Mouse (Mus musculus) naive thymus-derived CD4-positive, alpha-beta T cell, adult 2 months (primary cell): ENCODE results near the gene Slc39a13.

Experiments
- DNase-seq: peaks from one replicate; pipeline ENCODE4 v3.0.0-alpha.2; 2011; ENCODE audit warnings: low read depth

Slc39a13 gene

DNA sequence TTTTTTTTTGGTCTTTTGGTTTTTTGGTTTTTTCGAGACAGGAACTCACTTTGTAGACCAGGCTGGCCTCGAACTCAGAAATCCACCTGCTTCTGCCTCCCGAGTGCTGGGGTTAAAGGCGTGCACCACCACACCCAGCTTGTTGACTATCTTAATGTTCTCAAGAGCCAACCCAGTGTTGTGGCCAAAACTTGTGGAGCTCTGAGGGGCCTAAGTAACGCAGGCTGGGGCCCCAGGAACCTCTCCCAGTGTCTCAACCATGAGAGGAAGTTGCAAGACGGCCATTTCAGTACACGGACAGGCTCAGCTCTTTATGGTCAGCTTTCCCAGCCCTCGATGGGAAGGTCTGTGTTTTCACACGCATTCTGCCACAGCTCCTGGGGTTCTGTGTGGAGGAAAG lies 18.8 kb upstream of the Slc39a13 start:
- peak; percentile 15 for DNase-seq

GRCm38 (mm10) chr2:91087453-91087852 lies 17.2 kb upstream of the Slc39a13 start:
- peak; percentile 41 for DNase-seq

DNA sequence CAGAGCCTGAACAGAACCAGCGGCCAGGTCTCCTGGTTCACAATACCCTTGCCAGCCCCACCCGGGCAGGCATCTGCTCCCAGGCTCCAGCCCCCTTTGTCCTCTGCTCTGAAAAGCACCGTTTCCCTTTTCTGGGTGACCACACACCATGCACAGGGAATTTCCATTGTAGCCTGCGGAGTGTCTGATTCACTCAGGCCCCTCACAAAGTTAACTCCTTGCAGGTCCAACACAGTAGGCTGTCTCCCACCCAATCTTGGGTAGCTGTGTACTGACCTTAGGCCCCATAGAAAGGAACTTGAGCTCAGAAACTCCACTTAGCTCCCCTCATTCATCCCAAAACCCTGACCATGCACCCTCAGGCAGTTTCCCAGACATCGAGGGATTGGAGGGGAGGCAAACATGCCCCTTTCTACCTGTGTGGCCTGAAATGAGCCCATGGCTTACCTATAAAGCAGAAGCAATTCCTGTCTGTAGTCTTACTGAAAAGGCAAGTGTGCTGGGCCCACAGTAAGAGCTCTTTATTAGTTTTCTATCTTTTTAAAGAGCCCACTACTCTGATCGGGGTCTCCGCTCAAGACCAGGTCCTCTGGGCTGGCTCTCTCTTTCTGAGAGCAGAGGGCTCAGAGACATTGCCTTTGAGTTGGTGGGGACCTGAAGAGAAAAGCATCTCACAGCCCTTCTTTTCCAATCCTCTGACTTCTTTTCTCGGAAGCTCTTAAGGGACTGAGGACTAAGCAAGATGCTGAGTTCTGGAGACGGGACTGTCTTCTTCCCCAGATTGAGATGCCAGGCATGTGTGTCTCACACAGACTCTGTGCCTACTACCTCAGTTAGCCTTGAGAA lies 16.4 kb upstream of the Slc39a13 start:
- no peak for DNase-seq

GRCm38 (mm10) chr2:91085494-91086391 lies 15.5 kb upstream of the Slc39a13 start:
- DNase-seq: no peak

DNA sequence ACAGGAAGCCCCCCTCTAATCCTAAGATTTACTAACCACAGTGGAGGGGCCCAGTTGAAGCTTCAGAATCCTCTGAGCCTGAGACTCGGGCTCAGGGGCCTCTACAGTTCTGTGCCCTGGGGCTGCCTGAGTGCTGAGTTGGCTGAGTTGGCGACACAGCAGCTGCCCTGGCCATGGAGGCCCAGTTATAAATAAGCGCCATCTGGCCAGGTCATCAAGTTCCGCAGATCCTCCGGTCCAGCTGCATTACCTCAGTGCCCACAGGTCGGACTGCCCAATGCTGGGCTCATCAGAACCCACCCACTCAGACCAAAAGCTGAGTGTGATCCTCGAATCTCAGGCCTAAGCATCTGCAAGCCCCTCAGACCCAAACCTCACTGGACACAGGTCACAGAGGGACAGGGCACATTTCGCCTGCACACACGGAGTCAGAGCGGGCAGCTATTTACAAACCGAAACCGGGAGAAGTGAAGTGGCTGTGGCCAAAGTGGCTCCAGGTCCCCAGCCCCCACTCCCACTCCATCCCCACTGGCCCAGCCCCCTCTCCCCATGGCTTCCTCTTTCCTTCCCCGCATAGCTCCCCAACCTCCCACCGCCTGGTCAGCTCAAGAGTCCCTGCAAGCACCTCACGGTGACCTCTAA lies 14.1 kb upstream of the Slc39a13 start:
- no peak for DNase-seq

DNA sequence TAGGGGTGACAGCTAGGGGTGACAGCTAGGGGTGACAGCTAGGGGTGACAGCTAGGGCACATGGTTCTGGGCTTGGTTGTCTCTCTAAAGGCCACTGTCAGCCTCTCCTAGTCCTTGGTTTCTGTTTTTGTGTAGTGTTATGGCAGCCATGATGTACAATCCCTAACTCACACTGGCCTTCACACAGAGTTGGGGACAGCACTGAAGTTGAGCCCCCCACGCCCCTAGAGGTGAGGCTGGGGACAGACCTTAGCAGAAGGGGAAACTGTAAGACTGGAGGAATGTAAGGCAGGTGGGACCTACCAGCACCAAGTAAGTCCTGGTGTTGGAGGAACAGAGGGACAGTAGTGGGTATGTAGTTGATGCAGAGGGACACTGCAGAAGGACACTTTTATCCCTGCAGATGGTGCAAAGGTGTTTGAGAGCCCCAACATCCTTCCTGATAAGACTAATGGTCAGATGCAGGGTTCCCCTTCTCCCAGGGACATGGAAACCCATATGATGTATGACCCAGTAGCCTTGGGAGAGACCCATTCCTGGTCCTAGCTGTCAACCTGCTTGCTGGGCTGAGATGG lies 13.2 kb upstream of the Slc39a13 start:
- DNase-seq: peak; percentile 42

DNA sequence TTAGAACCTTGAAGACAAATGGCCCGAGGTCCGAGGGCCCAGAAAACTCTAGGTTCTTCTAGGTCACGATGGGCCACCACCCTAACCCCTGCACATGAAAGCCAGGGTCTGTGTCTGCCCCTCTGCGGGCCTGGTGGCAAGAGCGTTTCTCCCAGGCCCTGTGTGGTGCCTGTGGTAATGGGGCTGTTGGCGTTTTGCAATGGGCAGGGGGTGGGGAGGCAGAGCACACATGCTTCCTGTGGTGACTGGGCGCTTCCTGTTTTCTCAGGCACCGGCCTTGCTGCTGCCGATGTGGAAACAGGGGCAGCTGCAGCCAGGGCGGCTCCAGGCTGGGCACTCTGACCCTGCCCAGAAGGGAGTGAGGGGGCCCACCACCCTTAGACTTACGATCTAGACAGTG lies 12.6 kb upstream of the Slc39a13 start:
- peak; percentile 72 for DNase-seq

GRCm38 (mm10) chr2:91081775-91082695 lies 11.8 kb upstream of the Slc39a13 start, which contains the start of gene Spi1:
Spi1 (plus strand) TSS chr2:91082390.
- DNase-seq: no peak

DNA sequence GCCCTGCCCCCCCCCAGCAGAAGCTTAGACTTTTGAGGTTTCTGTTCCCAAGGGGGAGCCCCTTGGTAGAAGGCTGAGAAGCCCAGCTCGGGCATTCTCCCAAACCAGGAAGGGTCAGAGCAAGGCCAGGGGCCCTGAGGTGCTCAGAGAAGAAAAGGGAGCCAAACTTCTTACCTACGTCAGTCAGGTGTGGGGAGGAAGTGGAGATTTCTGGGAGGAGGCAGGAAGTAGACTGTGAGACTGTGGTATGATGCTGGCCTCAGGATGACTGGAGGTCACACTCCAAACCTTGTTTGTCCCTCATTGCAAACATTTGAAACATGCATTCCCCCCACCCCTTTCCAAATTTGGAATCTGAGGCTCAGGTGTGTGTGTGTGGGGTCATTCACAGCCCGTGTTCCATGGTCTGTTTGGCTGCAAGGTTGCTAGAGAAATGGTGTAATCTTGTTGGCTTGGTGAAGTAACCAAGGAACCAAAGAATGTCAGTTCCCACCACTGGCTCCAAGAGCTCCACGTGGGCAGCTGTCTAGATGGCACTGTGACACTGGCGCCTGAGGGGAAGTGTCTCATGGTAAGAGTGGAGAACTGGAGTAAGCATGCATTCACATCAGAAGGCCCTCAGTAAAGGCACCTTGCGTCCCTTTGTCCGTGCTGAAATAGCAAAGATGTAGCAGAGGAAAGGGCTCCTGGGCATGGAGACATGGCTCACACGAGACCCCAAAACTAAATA lies 10.7 kb upstream of the Slc39a13 start:
- DNase-seq: peak; percentile 61

DNA sequence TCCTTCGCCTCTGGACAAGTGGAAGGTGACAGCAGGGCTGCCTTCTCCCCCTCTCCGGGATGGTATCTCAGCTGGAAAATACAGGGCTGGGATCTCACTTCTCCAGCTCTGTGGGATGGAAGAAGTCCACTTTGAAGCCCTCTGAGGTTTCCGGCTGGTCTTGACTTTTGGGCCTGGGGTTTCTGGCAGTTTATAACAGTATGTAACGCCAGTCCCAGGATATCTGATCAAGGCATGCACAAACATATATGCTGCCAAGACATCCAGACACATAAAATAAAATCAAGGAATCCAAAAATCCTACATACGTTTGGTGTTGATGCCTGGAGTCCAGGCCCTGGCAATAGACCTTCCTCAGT lies 8.8 kb upstream of the Slc39a13 start:
- no peak for DNase-seq

- peak; percentile 70 for DNase-seq
These were observed 8.3 kb upstream of the Slc39a13 start for GRCm38 (mm10) chr2:91078314-91079025.

DNA sequence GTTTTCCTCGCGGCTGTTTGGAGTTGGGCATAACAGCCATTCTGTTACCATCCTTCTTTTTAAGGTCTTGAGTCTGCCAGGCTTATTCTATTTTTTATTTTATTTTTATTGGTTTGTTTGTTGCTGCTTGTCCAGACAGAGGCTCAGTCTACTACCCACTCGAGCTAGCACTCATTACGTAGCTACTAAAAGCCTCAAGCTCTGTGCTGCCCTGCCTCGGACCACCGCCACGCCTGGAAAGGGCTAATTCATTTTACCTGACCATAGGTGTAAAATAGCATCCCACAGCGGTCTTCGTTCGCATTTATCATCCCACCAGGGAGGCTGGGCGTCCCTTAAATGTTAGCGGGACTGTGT lies 7.7 kb upstream of the Slc39a13 start:
- DNase-seq: no peak

GRCm38 (mm10) chr2:91072092-91072491 lies 1.9 kb upstream of the Slc39a13 start:
- no peak for DNase-seq

GRCm38 (mm10) chr2:91071059-91071458 lies 842 bp upstream of the Slc39a13 start:
- no peak for DNase-seq

DNA sequence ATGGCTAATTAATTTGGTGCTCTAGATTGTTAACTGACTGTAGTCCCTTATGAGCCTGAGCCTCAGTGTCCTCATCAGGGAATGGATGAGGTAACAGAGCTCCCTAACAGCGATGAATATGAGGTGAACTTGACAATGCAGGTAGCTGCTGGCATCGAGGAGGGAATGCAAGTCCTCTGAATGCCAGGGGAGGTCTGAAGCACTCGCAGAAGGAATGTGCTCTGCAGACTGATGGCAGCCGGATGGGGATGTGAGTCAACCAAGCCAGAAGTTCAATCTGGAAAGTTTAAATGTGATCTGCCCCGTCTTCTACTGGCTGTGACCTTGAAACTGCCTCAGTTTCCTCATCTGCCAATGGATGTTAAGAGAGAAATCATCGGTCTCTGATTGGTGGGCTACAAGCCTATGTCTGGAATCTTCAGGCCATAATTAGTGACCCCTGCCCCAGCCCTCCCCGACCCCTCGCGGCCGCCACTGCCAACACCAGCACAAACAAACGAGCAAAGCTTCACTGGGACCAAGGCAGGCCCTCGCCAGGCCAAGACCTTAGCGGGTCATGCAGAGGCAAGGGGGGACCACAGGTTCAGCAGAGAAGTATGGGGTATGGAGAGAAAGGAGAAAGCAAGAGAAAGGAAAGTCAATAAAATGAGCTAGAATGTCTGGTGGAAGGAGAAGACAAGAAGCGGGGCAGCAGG lies 764 bp downstream of the Slc39a13 start:
- peak; percentile 42 for DNase-seq

- DNase-seq: no peak
These were observed 1.4 kb downstream of the Slc39a13 start for GRCm38 (mm10) chr2:91068872-91069165.

GRCm38 (mm10) chr2:91068162-91068871 lies 1.9 kb downstream of the Slc39a13 start:
- no peak for DNase-seq

DNA sequence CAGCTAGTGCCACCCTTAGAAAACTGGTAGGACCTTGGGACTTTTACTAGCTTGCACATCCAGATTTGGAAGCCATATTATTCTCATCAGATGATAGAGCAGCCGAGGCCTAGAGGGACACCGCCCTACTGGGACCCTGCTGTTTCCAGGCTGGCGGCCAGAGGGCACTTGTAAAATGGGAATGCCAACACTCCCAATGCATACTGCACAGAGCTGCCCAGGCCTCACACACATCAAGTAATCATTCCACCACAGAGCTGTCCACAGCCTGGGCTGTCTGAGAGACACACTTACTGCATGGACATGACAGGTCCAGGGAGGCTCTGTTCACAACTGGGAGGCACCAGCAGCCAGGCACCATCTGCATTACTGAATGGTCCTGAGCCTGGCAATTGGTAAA lies 3.8 kb downstream of the Slc39a13 start:
- DNase-seq: no peak

- DNase-seq: peak; percentile 69
These were observed 4.7 kb downstream of the Slc39a13 start for GRCm38 (mm10) chr2:91065544-91065943.
